Mouse (Mus musculus): ENCODE measurements around the gene Ntn1. TPM values are rescaled to one million over a fixed set of nuclear protein-coding genes. Genes with fewer than 3 reads are reported as not detected.

Gene Ntn1
- polyA plus RNA-seq, 1 experiment from 2014 or later = 10.2 TPM

DNA sequence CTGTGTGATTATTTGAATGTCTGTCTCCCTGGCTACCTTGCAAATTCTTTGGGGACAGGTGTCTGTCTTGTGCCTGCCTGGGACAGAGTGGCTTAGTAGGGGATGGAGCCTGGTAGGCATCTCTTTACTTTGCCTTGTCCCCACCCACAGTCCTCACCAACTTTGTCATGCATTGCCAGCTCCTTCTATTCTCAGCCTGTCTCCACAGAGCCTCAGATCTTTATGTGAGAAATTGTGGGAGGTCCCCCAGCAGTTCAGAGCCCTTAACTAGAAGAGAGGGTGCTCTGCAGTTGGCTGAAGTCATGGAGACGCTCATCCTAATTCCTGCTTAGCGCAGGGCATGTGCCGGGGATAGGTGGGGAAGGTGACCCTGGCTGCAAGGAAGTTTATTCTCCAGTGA, 215.0 kb downstream of the Ntn1 start:
- Histone ChIP-seq H3K27ac (no peak overlapping the region), H3K36me3 (no peaks in the 10 kb centered on the region), H3K27me3 (no peaks in the 10 kb centered on the region; the same call in 1 of the 2 replicates), H3K4me3 (replicated peaks) (no peak overlapping the region), H3K4me1 (replicated peaks) (peaks cover 27% of the 10 kb centered on the region), H3K4me2 (no peak overlapping the region), H3K9ac (replicated peaks) (no peak overlapping the region), H3K9me3 (no peaks in the 10 kb centered on the region)
- ATAC-seq (ENCODE audit: insufficient number of reproducible peaks, insufficient read depth, low FRiP score, low TSS enrichment, low read depth) = no peak
- 85% methylated on average over 3 of the region's 3 CpGs for WGBS

DNA sequence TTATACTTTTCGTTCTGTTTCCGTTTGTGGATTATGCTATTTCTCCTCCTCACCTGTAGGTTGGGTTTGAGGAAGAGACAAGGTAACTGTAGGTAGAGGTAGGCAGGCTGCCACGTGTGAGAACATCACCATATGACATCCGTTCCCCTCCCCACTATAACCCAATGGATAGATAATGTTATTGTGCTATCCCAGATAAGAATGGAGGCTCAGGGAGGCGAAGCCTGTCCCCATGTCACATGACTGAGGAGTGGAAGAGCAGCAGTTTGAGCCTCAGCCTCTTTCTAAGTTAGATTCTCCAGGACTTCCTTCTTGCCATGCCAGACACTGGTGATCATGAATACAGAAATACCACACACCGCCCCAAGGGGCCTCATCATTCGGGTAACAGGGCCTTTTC, 223.2 kb downstream of the Ntn1 start:
- H3K4me3 ChIP-seq (replicated peaks) = no peak overlapping the region
- no peak for ATAC-seq (ENCODE audit: insufficient number of reproducible peaks, insufficient read depth, low FRiP score, low TSS enrichment, low read depth)
- H3K27ac ChIP-seq = no peak overlapping the region
- no peaks in the 10 kb centered on the region for H3K9me3 ChIP-seq
- H3K4me1 ChIP-seq (replicated peaks) = peaks cover 31% of the 10 kb centered on the region
- H3K36me3 ChIP-seq = no peaks in the 10 kb centered on the region
- no peak overlapping the region for H3K4me2 ChIP-seq
- 91% methylated on average over 7 of the region's 7 CpGs for WGBS
- H3K27me3 ChIP-seq = no peaks in the 10 kb centered on the region
- H3K9ac ChIP-seq (replicated peaks) = no peak overlapping the region

DNA sequence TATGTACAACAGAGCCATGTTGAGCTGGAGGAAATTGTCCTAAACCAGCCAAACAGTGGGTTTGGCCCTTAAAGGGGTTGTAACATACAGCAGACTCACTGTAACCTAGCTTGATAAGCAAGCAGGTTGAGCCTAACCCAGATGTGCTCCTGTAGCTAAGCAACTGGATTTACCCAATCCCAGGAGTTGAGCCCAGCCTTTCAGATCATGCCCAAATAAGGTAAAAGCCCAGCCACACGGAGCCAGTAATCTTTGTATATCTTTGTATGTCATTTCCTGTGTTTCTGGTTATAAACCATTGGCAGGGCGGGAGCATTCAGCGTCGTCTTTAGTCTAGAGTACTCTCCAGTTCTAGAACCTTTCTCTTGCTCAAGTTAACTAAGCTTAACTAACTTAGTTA, 224.1 kb downstream of the Ntn1 start:
- no peak overlapping the region for H3K9ac ChIP-seq (replicated peaks)
- H3K27me3 ChIP-seq = no peaks in the 10 kb centered on the region
- 56% methylated on average over 4 of the region's 4 CpGs for WGBS
- ATAC-seq (ENCODE audit: insufficient number of reproducible peaks, insufficient read depth, low FRiP score, low TSS enrichment, low read depth) = no peak
- no peak overlapping the region for H3K4me2 ChIP-seq
- H3K36me3 ChIP-seq = no peaks in the 10 kb centered on the region
- no peak overlapping the region for H3K4me3 ChIP-seq (replicated peaks)
- H3K9me3 ChIP-seq = no peaks in the 10 kb centered on the region
- H3K4me1 ChIP-seq (replicated peaks) = peaks cover 31% of the 10 kb centered on the region
- H3K27ac ChIP-seq = no peak overlapping the region

DNA sequence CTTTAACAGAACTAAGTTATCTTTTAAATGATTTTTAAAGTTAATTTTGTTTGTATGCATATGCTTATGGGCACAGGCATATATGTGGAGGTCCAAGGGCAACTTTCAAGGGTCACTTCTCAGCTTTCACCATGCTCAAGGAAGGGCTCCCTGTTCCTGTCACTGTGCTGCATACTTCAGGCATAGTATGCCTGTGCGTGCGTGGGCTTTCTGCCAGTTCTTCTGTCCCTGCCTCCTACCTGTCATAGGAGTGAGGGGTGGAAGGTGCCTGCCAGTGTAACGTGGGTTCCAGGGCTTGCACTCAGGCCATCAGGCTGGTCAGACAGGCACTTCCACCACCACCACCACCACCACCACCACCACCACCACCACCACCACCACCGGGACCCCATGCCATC, 228.0 kb downstream of the Ntn1 start:
- no peaks in the 10 kb centered on the region for H3K27me3 ChIP-seq
- no peak overlapping the region for H3K4me3 ChIP-seq (replicated peaks)
- no peak overlapping the region for H3K27ac ChIP-seq

DNA sequence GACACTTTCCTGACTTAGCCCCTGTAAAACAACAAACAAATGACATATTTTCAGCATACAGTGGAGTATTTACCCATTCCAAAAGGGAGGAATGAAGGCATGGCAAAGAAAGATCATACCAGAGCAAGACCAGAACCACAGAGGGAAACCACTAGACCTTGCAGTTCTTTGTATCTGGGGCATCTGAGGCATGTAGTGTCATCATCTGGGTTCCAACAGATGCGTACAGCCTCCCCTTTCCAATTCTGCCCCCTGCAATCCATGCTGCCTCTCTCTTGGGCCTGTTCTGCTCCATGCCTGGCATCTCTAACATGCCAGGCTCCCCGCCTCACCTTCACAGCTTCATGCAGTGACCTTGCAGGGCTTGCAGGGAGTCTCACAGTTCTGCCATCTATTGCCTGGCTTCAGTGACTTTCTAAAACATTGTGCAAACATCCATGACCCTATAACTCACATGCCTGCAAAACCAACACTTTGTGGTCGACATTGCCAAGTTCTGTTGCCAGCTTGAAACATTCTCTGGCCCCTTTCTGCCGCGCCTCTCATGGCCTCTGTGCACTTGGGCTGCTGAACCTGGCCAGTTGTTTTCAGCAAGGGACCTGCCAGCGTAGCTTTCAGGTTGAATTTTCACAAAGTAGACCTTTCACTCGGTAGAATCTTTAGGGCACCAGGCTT, 228.5 kb downstream of the Ntn1 start:
- Histone ChIP-seq H3K27ac (no peak overlapping the region), H3K4me1 (replicated peaks) (peaks cover 12% of the 10 kb centered on the region), H3K4me3 (replicated peaks) (no peak overlapping the region), H3K9ac (replicated peaks) (no peak overlapping the region), H3K9me3 (no peaks in the 10 kb centered on the region), H3K4me2 (no peak overlapping the region), H3K36me3 (no peaks in the 10 kb centered on the region), H3K27me3 (no peaks in the 10 kb centered on the region)
- ATAC-seq (ENCODE audit: insufficient number of reproducible peaks, insufficient read depth, low FRiP score, low TSS enrichment, low read depth) = no peak
- 90% methylated on average over 7 of the region's 7 CpGs for WGBS

More for the DNA sequence above, 228.0 kb downstream of the Ntn1 start:
- ATAC-seq (ENCODE audit: insufficient number of reproducible peaks, insufficient read depth, low FRiP score, low TSS enrichment, low read depth) = no peak
- peaks cover 12% of the 10 kb centered on the region for H3K4me1 ChIP-seq (replicated peaks)
- no peaks in the 10 kb centered on the region for H3K36me3 ChIP-seq
- H3K4me2 ChIP-seq = no peak overlapping the region
- H3K9ac ChIP-seq (replicated peaks) = no peak overlapping the region
- 80% methylated on average over 3 of the region's 4 CpGs for WGBS
- no peaks in the 10 kb centered on the region for H3K9me3 ChIP-seq

DNA sequence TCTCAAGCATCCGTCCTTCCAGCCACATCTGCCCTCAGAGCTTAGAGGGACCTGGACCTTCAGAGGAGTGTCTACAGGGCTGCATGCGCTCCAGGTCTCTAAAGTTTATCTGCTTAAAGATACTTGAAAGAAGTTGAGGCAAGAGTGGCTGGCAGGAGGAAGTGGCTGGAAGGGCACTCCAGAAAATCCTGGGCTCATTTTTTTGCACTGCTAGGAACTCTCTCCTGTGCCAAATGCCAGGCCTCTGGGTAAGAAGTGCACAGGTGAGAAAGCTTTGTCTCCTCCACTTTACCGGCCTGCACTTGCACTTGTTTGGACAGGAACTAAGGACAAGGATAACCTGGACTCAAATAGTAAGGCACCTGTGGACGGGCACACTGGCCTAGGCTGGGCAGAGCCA, 232.2 kb downstream of the Ntn1 start:
- ATAC-seq (ENCODE audit: insufficient number of reproducible peaks, insufficient read depth, low FRiP score, low TSS enrichment, low read depth) = no peak
- Histone ChIP-seq H3K4me3 (replicated peaks) (no peak overlapping the region), H3K9me3 (no peaks in the 10 kb centered on the region), H3K36me3 (no peaks in the 10 kb centered on the region), H3K27ac (no peak overlapping the region), H3K4me2 (no peak overlapping the region), H3K27me3 (no peaks in the 10 kb centered on the region), H3K4me1 (replicated peaks) (peaks cover 3% of the 10 kb centered on the region; the same call in 1 of the 2 replicates), H3K9ac (replicated peaks) (no peak overlapping the region)
- 60% methylated on average over 4 of the region's 4 CpGs for WGBS

DNA sequence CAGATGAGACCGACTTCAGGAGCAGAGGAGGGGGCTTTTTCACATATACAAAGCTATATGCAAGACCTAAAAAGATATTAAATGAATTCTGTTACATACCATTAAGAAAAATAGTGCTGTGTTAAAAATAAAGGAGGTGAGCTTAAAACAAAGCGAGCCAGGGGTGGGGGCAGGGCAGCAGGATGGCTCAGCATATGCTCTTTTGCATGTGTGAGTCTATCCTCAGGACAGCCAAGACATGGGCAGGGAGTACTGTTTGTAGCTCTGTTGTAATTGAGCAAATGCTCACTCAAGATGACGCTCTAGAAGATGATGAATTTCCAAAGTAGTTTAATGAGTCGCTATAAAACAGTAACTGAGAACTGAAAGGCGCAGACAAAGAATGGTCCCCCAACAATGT, 236.2 kb downstream of the Ntn1 start:
- Histone ChIP-seq H3K9ac (replicated peaks) (no peak overlapping the region), H3K27ac (no peak overlapping the region), H3K4me3 (replicated peaks) (no peak overlapping the region), H3K36me3 (no peaks in the 10 kb centered on the region), H3K4me2 (no peak overlapping the region), H3K4me1 (replicated peaks) (no peaks in the 10 kb centered on the region; the same call in 1 of the 2 replicates), H3K27me3 (no peaks in the 10 kb centered on the region), H3K9me3 (0 out of 2 replicates have a peak, but pooled peaks cover 4% of the 10 kb centered on the region)
- WGBS = 86% methylated on average over 5 of the region's 5 CpGs
- ATAC-seq (ENCODE audit: insufficient number of reproducible peaks, insufficient read depth, low FRiP score, low TSS enrichment, low read depth) = no peak

DNA sequence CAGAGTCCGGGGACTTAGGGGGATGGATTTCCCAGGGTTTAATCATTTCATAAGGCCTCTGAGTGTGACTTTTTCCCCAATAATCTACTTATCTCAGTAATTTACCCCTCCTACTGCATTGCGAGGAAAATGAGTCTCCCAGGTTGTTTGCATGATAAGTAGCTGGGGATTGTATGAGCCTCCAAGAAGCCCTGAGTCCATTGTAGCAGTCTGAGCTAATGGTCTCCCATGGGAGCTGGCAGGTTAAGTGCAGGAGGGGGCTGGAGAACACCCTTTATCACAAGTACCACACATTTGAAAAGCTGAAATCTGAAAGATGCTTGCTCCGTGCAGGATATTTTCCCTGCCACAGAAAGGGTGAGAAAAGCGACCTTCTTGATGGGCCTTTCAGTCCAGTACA, 240.8 kb downstream of the Ntn1 start:
- 91% methylated on average over 4 of the region's 4 CpGs for WGBS
- Histone ChIP-seq H3K9ac (replicated peaks) (no peak overlapping the region), H3K4me2 (no peak overlapping the region), H3K9me3 (0 out of 2 replicates have a peak, but pooled peaks cover 4% of the 10 kb centered on the region), H3K27ac (no peak overlapping the region), H3K4me3 (replicated peaks) (no peak overlapping the region), H3K27me3 (no peaks in the 10 kb centered on the region), H3K36me3 (no peaks in the 10 kb centered on the region), H3K4me1 (replicated peaks) (no peaks in the 10 kb centered on the region; the same call in 1 of the 2 replicates)
- ATAC-seq (ENCODE audit: insufficient number of reproducible peaks, insufficient read depth, low FRiP score, low TSS enrichment, low read depth) = no peak

Small RNA genes lying within 50 kb of the gene (microRNA-seq; reads per million reads assigned to microRNA genes)
- not detected for gene Mir6406

Other genes starting within 250 kb of the Ntn1 start
- 0.25 and 0.58 TPM in 2 replicates for gene Pik3r5, start 31.3 kb upstream of the Ntn1 start, polyA plus RNA-seq (2016; fragmentation: Nextera tagmentation; extraction: Ambion mirVana)
- gene Pik3r6, start 102.2 kb upstream of the Ntn1 start, polyA plus RNA-seq (2016; fragmentation: Nextera tagmentation; extraction: Ambion mirVana) = 1.7 and 2.0 TPM in 2 replicates
- 0.10 TPM in 1 of 2 replicates, not detected in the other for gene Mfsd6l, start 155.4 kb upstream of the Ntn1 start, polyA plus RNA-seq (2016; fragmentation: Nextera tagmentation; extraction: Ambion mirVana)
- gene Ccdc42, start 186.2 kb upstream of the Ntn1 start, polyA plus RNA-seq (2016; fragmentation: Nextera tagmentation; extraction: Ambion mirVana) = 0.28 and 1.0 TPM in 2 replicates